Mouse (Mus musculus) midbrain, postnatal 0 days (tissue): ENCODE data around the gene Ncoa7. TPM values are rescaled to one million over a fixed set of nuclear protein-coding genes. Genes with fewer than 3 reads are reported as not detected.

Source experiments
- ATAC-seq: fragments of 200-750 bp; cut with Nextera tagmentation; 2 replicates; pipeline ENCODE4 v1.8.0; 2017; ENCODE audit warnings: moderate number of reproducible peaks, mild to moderate bottlenecking, moderate TSS enrichment, moderate library complexity; ENCODE audit not compliant: low FRiP score
- DNase-seq: peaks from one replicate; pipeline ENCODE4 v3.0.0-alpha.2; 2015; ENCODE audit warnings: low spot score
- H3K27ac ChIP-seq: fragments of 300-500 bp; sonication (generic); 2 replicates; pipeline ENCODE4 v1.5.1; 2014; ENCODE audit warnings: low read depth, mild to moderate bottlenecking, low read length, mixed read lengths
- H3K27me3 ChIP-seq: fragments of 300-500 bp; sonication (generic); 2 replicates; pipeline ENCODE4 v1.6.1; 2014; ENCODE audit warnings: low read length, control low read depth, mixed read lengths; ENCODE audit not compliant: insufficient read depth
- H3K36me3 ChIP-seq: fragments of 300-500 bp; sonication (generic); 2 replicates; pipeline ENCODE4 v1.6.1; 2014; ENCODE audit warnings: low read length, control low read depth, mixed read lengths; ENCODE audit not compliant: insufficient read depth
- H3K4me1 ChIP-seq: fragments of 300-500 bp; sonication (generic); 2 replicates; pipeline ENCODE4 v1.6.1; 2014; ENCODE audit warnings: mild to moderate bottlenecking, control low read depth, antibody characterized with exemption, low read length, mixed read lengths; ENCODE audit not compliant: insufficient read depth
- H3K4me2 ChIP-seq: fragments of 300-500 bp; sonication (generic); 2 replicates; pipeline ENCODE4 v1.6.1; 2014; ENCODE audit warnings: low read depth, mild to moderate bottlenecking, low read length, mixed read lengths; ENCODE audit not compliant: poor library complexity, severe bottlenecking
- H3K4me3 ChIP-seq: fragments of 300-500 bp; sonication (generic); 2 replicates; pipeline ENCODE4 v1.5.1; 2014; ENCODE audit warnings: low read depth, mild to moderate bottlenecking, low read length, moderate library complexity
- H3K9ac ChIP-seq: fragments of 300-500 bp; sonication (generic); replicated peaks from 2 replicates; pipeline ENCODE4 v1.6.1; 2014; ENCODE audit warnings: mild to moderate bottlenecking, low read length, moderate library complexity, mixed read lengths; ENCODE audit not compliant: poor library complexity, severe bottlenecking
- H3K9me3 ChIP-seq: fragments of 300-500 bp; sonication (generic); 2 replicates; pipeline ENCODE4 v1.6.1; 2016; ENCODE audit warnings: low read length, control low read depth
- CTCF ChIP-seq: IDR thresholded peaks from 2 replicates; pipeline ENCODE4 v1.5.1; 2016; ENCODE audit warnings: antibody characterized with exemption, mild to moderate bottlenecking
- WGBS: fragments of 180-500 bp; shearing (Covaris S2); extraction: QIAGEN DNeasy Blood & Tissue Kit; methylation state at CpG from one replicate; pipeline ENCODE4 v1.1.7; 2014; 5-methylcytosine and 5-hydroxymethylcytosine counted together
- polyA plus RNA-seq: library from polyadenylated mRNA; unstranded; fragments of >200 nt; fragmentation: Nextera tagmentation; extraction: Ambion mirVana; gene quantifications from 2 replicates; pipeline ENCODE4 v1.2.1, GENCODE M21; 2015
- total RNA-seq: library from RNA; depleted of rRNA; stranded (reverse); fragments of >200 nt; gene quantifications from 2 replicates; pipeline ENCODE4 v1.2.3, GENCODE M21; 2014

The Ncoa7 gene
- total and polyA plus RNA-seq, 2 experiments from 2014 or later, result 22.9 to 25.8 TPM

GRCm38 (mm10) chr10:30679756-30680155, 123.4 kb downstream of the Ncoa7 start:
- 93% methylated on average over 2 of the region's 2 CpGs for WGBS
- H3K27me3 ChIP-seq, result no peaks in the 10 kb centered on the region
- H3K9ac ChIP-seq, result no peak overlapping the region
- ATAC-seq (no peak), DNase-seq (no peak)
- no peaks in the 10 kb centered on the region for H3K9me3 ChIP-seq
- no peak overlapping the region for H3K27ac ChIP-seq
- H3K36me3 ChIP-seq, result no peaks in the 10 kb centered on the region
- no peaks in the 10 kb centered on the region for H3K4me1 ChIP-seq
- H3K4me3 ChIP-seq, result no peak overlapping the region
- H3K4me2 ChIP-seq, result no peak overlapping the region
- TF ChIP-seq CTCF, result no peak

- DNase-seq (no peak), ATAC-seq (no peak)
Observed at GRCm38 (mm10) chr10:30678051-30678450, 125.1 kb downstream of the Ncoa7 start.

GRCm38 (mm10) chr10:30674825-30675224, 128.3 kb downstream of the Ncoa7 start:
- H3K4me1 ChIP-seq, result no peaks in the 10 kb centered on the region
- no peak overlapping the region for H3K9ac ChIP-seq
- H3K9me3 ChIP-seq, result no peaks in the 10 kb centered on the region
- H3K27ac ChIP-seq, result no peak overlapping the region
- H3K4me2 ChIP-seq, result no peak overlapping the region
- 96% methylated on average over 3 of the region's 3 CpGs for WGBS
- no peak for TF ChIP-seq CTCF
- no peak overlapping the region for H3K4me3 ChIP-seq
- ATAC-seq (no peak), DNase-seq (no peak)
- no peaks in the 10 kb centered on the region for H3K27me3 ChIP-seq
- H3K36me3 ChIP-seq, result peaks cover 4% of the 10 kb centered on the region; the same call in 1 of the 2 replicates

More at GRCm38 (mm10) chr10:30678051-30678450, 125.1 kb downstream of the Ncoa7 start:
- Histone ChIP-seq H3K4me1 (no peaks in the 10 kb centered on the region), H3K9ac (no peak overlapping the region), H3K27me3 (no peaks in the 10 kb centered on the region), H3K36me3 (peaks cover 4% of the 10 kb centered on the region; the same call in 1 of the 2 replicates), H3K4me2 (no peak overlapping the region), H3K4me3 (no peak overlapping the region), H3K9me3 (no peaks in the 10 kb centered on the region), H3K27ac (no peak overlapping the region)
- no peak for TF ChIP-seq CTCF
- 81% methylated on average over 2 of the region's 2 CpGs for WGBS

GRCm38 (mm10) chr10:30666580-30666979, 136.5 kb downstream of the Ncoa7 start:
- DNase-seq (no peak), ATAC-seq (no peak)
- Histone ChIP-seq H3K4me3 (no peak overlapping the region), H3K27ac (no peak overlapping the region), H3K4me1 (no peaks in the 10 kb centered on the region), H3K27me3 (no peaks in the 10 kb centered on the region), H3K36me3 (peaks cover 9% of the 10 kb centered on the region), H3K9ac (no peak overlapping the region), H3K9me3 (no peaks in the 10 kb centered on the region), H3K4me2 (no peak overlapping the region)
- no peak for TF ChIP-seq CTCF
- WGBS, result 95% methylated on average over 2 of the region's 2 CpGs

GRCm38 (mm10) chr10:30660564-30661328, 142.4 kb downstream of the Ncoa7 start:
- no peak for DNase-seq
- WGBS, result 94% methylated on average over 6 of the region's 6 CpGs
- H3K4me3 ChIP-seq, result no peak overlapping the region

GRCm38 (mm10) chr10:30655655-30656054, 147.5 kb downstream of the Ncoa7 start:
- Histone ChIP-seq H3K4me1 (no peaks in the 10 kb centered on the region), H3K9me3 (no peaks in the 10 kb centered on the region), H3K4me3 (no peak overlapping the region), H3K4me2 (peak overlapping the region; percentile 26), H3K36me3 (peaks cover 28% of the 10 kb centered on the region), H3K27me3 (no peaks in the 10 kb centered on the region), H3K9ac (no peak overlapping the region), H3K27ac (no peak overlapping the region)
- WGBS, result 23% methylated on average over 5 of the region's 5 CpGs
- no peak for ATAC-seq
- TF ChIP-seq CTCF, result no peak
- no peak for DNase-seq

More at GRCm38 (mm10) chr10:30660564-30661328, 142.4 kb downstream of the Ncoa7 start:
- Histone ChIP-seq H3K27me3 (no peaks in the 10 kb centered on the region), H3K27ac (no peak overlapping the region), H3K9me3 (no peaks in the 10 kb centered on the region), H3K4me2 (no peak overlapping the region), H3K36me3 (peaks cover 33% of the 10 kb centered on the region), H3K4me1 (no peaks in the 10 kb centered on the region), H3K9ac (no peak overlapping the region)
- TF ChIP-seq CTCF, result peak; percentile 45
- ATAC-seq, result no peak
